Mouse (Mus musculus): ENCODE measurements at regions not wholly inside any gene's neighbourhood (a gene's known extent, or its start where the extent isn't known, plus 50 kb on each side); places are given as distances from the start of the nearest gene placed in this dataset.
"Not testable (repeated sequence)": the region's sequence is repeated elsewhere in the genome, so short reads cannot be mapped to it uniquely, and the experiment has no call there.

DNA sequence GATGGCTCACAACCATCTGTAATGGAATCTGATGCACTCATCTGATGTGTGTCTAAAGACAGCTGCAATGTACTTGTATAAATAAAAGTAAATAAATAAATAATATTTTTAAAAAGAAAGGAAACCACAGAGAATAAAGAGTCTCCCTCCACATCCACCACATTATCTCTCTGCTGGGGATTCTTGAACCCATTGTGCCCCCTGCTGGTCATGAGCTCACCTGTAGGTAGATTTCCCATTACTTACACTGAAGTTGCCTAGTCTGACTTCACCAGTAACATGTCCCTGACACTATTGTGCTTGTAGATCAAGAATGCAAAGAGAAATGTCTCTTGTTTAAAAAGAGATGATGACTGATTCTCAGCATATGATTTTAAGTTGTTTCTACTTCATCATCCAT lies 726.9 kb upstream of the Zfp386 start:
- DNase-seq = not testable (repeated sequence)

DNA sequence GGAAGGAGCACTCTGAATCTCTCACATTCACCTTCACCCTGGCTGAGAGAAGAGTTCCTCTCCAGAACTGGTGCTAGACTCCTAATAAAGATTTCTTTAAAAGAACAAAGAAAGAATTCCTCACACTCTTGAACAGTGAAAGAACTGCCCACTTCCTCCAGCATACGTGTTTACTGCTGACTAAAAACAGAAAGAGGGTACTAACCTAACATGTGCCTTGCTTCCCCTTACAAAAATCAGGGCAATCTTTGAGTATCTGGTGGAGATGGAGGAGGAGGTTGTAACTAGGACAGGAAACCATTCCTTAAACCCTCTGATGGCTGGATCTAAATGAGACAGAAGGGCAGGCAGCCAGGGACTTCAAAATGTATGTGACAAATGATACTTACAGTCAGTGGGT lies 719.1 kb upstream of the Zfp386 start:
- no peak for DNase-seq

DNA sequence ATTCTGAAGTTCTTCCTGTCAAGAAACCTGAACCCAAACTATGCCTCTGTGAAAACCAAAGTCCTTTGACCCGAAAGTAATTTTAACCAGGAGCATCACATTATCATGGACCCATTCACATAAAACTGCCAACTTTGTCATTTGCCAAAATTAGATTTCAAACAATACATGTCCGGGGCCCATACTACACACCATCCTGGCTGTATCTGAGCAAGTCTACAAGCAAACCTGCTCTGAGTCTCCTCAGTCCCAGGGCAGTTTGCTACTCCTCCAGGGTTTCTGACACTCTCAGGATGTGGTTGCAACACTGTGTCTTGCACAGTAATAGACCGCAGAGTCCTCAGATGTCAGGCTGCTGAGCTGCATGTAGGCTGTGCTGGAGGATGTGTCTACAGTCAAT lies 712.8 kb upstream of the Zfp386 start:
- DNase-seq = not testable (repeated sequence)

DNA sequence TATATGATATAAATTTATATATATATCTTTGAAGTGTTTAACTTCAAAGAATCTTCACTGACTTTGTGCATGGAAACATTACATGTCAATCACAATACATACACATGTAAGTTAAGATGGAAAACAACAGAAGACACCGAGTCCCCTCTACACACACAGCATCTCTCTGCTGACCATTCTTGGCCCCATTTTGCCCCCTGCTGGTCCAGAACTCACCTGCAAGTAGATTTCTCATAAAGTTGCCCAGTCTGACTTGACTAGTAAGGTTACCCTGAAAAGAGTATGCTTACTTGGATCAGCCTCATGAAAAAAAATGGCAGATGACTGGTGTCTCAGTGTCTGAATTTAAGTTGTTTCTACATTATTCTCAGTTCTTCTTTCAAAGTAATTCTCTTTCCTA lies 710.9 kb upstream of the Zfp386 start:
- DNase-seq = no peak

DNA sequence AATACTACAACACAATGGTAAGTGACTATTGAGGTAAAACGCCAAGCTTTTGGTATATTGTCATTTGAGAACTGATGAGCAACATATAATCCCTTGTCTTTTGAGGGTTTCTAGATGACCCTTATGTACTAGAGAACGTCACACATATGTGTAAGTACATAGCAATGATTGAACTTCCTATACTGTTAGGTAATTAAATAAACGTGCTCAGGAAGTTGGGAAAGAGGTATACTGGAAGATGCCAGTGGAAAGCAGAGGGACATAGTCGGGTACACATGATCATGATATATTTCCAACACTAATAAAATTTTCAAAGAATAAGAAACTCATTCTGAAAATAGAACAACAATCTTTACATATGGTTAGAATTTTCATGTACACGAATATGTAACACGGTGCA lies 701.4 kb upstream of the Zfp386 start:
- not testable (repeated sequence) for DNase-seq

DNA sequence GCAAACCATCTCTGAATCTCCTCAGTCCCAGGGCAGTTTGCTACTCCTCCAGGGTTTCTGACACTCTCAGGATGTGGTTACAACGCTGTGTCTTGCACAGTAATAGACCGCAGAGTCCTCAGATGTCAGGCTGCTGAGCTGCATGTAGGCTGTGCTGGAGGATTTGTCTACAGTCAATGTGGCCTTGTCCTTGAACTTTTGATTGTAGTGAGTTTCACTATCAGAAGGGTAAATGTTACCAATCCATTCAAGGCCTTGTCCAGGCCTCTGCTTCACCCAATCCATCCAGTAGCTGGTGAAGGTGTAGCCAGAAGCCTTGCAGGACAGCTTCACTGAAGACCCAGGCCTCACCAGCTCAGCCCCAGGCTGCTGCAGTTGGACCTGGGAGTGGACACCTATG lies 688.5 kb upstream of the Zfp386 start:
- not testable (repeated sequence) for DNase-seq

DNA sequence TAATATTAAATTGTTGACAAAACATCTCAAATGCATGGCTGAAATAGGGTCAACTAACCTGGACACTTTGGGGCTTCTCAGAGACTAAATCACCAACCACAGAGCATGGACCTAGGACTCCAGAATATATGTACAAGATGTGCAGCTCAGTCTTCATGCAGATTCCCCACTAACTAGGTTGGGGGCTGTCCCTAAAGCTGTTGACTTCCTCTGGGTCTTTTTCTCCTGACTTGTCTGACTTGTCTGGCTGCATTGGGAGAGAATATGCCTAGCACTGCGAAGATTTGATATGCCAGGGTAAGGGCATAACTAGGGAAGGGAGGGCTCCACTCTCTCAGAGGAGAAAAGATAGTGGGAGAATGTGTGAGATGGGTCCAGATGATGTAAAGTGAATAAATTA lies 681.9 kb upstream of the Zfp386 start:
- not testable (repeated sequence) for DNase-seq

DNA sequence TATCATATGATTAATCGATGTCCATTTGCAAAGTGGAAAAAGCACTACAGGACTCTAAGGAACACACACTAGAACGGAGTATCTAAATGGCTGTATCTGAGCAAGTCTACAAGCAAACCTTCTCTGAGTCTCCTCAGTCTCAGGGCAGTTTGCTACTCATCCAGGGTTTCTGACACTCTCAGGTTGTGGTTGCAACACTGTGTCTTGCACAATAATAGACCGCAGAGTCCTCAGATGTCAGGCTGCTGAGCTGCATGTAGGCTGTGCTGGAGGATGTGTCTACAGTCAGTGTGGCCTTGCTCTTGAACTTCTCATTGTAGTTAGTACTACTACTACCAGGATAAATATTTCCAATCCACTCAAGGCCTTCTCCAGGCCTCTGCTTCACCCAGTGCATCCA lies 675.7 kb upstream of the Zfp386 start:
- DNase-seq = not testable (repeated sequence)

DNA sequence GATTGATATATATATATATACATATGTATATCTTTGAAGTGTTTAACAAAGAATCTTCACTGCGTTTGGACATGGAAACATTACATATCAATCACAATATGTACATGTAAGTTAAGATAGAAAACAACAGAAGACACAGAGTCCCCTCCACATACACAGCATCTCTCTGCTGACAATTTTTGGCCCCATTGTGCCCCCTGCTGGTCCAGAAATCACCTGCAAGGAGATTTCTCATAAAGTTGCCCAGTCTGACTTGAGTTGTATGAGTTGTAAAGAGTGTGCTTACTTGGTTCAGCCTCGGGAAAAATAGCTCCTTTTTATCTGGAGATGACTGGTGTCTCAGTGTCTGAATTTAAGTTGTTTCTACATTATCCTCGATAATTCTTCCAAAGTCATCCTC lies 674.5 kb upstream of the Zfp386 start:
- DNase-seq = not testable (repeated sequence)

DNA sequence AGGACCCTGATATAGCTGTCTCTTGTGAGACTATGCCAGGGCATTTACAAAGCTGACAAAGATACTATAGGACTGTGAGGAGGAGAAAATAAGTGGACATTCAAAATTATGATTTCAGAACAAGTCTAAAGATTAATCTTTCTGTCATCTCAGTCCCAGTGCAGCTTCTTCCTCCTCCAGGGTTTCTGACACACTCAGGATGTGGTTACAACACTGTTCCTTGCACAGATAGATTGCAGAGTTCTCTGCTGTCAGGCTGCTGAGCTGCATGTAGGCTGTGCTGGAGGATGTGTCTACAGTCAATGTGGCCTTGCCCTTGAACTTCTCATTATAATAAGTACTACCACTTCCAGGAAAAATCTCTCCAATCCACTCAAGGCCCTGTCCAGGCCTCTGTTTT lies 661.0 kb upstream of the Zfp386 start:
- DNase-seq = not testable (repeated sequence)

DNA sequence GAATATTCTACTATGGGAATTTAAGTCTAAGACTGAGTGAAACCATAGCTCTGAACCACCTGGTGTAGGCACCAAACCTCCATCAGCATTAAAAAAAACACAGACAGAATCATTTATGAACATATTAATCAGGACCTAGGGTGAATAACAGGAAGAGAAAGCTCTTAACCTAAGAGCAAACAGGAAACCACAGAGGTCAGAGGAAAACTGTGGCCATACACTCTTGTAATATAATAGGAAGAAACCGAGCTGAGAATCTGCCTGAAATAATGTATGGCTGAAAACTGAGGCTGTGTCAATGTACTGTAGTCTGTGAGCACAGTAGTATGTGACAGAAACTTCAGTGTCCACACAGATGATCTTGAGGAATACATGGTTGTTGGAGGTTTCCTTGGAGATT lies 643.4 kb upstream of the Zfp386 start:
- DNase-seq = no peak

DNA sequence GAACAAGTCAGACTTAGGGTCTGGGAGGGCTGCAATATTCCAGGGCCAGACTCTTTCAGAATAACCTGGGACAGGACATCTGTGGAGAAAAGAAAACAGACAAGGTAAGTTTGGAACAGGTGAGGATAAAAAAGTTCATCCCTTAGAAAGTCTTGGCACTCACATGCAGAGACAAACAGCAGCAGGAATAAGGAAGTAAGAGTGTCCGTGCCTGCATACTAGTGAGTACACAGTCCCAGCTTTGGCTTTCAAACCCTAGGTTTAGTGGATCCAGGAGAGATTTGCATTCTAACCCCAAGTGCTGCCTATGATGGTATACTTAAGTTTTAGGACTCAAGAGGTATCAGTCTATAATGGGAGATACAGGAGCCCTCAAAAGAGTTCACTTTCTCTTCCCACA lies 642.9 kb upstream of the Zfp386 start:
- DNase-seq = no peak

DNA sequence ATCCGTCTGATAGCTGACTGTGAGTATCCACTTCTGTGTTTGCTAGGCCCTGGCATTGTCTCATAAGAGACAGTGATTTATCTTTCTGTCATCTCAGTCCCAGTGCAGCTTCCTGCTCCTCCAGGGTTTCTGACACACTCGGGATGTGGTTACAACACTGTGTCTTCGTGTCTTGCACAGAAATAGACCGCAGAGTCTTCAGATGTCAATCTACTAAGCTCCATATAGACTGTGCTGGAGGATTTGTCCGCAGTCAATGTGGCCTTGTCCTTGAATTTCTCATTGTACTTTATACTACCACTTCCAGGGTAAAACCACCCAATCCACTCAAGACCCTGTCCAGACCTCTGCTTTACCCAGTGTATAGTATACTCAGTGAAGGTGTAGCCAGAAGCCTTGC lies 601.3 kb upstream of the Zfp386 start:
- not testable (repeated sequence) for DNase-seq

DNA sequence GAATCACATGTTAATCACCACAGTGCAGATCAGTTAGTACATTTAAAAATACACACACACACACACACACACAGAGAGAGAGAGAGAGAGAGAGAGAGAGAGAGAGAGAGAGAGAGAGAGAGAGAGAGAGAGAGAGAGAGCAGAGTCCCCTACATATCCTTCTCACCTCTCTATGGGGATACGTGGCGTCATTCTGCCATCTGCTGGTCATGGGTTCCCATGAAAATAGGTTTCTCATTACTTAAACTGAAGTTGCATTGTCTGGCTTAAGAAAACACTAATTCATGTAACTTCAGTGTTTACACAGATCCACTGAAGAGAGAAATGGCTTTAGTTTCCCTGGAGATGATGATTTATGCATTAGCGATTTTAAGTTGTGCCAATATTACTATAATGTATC lies 594.9 kb upstream of the Zfp386 start:
- not testable (repeated sequence) for DNase-seq

DNA sequence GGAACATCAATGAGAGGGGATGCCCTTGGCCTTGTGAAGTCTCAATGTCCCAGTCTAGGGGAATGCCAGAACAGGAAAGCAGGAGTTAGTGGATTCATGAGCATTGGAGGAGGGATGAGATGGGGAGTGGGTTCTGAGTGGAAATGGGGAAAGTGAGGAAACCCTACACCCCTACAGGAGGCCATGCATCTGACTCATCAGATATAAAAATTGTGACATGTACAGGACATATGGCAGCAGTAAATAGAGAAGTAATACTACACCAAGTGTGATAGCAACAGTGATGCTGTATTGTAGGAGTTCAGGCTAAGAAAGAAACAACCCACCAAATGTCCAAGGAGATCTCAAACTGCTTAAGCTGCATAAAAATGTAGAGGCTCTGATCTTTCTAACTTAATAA lies 582.7 kb upstream of the Zfp386 start:
- not testable (repeated sequence) for DNase-seq

DNA sequence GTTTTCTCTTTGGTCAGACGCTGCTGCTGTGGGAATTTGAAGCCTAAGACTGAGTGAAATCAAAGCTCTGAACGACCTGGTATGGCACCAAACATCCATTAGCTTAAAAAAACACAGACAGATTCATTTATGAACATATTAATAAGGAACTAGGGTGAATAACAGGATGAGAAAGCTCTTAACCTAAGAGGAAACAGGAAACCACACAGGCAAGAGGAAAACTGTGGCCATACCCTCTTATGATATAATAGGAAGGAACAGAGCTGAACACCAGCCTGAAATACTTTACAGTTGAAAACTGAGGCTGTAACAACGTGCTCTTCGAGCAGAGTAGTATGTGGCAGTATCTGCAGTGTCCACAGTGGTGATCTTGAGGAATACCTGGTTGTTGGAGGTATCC lies 579.5 kb upstream of the Zfp386 start:
- DNase-seq = not testable (repeated sequence)

DNA sequence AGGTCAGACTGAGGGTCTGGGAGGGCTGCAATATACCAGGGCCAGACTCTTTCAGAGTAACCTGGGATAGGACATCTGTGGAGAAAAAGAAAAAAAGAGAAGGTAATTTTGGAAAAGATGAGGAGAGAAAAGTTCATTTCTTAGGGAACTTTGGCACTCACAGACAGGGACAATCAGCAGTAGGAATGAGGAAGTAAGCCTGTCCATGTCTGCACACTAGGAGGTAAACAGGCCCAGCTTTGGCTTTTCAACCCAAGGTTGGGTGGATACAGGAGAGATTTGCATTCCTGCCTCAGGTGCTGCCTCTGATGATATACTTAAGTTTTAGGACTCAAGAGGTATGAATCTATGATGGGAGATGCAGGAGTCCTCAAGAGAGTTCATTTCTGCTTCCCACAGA lies 579.0 kb upstream of the Zfp386 start:
- DNase-seq = not testable (repeated sequence)

DNA sequence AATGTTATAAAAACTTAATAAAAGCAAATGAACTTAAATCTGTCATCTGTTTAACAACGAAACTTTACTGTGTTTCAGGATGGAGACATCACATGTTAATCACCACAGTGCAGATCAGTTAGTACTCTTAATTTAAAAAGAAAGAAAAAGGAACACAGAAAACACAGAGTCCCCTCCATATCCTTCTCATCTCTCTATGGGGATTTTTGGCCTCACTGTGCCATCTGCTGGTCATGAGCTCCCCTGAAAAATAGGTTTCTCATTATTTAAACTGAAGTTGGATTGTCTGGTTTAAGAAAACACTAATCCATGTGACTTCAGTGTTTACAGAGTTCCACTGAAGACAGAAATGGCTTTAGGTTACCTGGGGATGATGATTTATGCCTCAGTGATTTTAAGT lies 548.7 kb upstream of the Zfp386 start:
- DNase-seq = no peak

DNA sequence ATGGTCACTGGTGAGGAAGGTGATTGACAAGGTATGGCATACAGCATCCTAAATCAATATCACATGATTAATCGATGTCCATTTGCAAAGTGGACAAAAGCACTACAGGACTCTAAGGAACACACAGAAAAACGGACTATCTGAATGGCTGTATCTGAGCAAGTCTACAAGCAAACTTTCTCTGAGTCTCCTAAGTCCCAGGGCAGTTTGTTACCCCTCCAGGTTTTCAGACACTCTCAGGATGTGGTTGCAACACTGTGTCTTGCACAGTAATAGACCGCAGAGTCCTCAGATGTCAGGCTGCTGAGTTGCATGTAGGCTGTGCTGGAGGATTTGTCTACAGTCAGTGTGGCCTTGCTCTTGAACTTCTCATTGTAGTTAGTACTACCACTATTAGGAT lies 540.2 kb upstream of the Zfp386 start:
- DNase-seq = not testable (repeated sequence)

DNA sequence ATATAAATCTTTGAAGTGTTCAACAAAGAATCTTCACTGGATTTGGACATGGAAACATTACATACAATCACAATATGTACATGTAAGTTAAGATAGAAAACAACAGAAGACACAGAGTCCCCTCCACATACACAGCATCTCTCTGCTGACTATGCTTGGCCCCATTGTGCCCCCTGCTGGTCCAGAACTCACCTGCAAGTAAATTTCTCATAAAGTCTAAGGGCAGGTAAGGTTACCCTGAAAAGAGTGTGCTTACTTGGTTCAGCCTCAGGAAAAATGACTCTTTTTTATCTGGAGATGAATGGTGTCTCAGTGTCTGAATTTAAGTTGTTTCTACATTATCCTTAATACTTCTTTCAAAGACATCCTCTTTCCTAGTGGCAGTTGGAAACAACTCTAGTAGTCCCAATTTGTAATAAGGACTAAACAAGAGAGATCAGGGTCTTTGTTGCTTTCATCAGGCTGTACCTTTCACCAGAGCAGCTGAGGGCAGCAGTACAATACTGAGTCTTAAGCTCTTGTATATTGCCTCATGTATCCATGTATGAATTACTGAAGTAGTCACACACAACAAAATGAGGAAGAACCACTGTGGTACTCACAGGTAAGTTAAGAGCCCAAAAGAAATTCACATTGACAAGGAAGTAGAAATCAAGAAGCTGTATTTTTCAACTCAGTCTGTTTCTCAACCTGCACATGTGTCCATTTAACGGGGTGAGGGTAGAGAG lies 538.7 kb upstream of the Zfp386 start:
- not testable (repeated sequence) for DNase-seq

DNA sequence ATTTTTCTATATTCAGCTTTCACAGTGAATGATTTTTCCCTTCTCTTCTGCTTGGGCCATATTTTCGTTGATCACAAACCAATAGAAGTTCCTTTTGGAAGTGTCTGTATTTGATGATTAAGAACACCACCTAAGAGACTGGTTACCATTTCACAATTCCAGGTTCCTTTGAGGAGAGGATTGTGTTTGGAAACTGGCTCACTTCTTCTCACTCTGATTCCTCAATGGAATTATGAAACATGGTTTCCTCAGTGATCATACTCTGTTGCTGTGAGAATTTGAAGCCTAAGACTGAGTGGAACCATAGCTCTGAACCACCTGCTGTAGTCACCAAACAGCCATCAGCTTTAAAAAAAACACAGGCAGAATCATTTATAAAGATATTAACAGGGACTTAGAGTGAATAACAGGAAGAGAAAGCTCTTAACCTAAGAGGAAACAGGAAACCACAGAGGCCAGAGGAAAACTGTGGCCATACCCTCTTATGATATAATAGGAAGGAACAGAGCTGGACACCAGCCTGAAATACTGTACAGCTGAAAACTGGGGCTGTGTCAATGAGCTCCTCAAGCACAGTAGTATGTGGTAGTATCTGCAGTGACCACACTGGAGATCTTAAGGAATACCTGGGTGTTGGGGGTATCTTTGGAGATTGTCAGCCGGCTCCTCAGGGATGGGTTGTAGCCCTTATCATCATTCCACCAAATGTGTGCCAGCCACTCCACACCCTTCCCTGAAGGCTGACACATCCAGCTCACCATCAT lies 528.6 kb upstream of the Zfp386 start:
- not testable (repeated sequence) for DNase-seq

DNA sequence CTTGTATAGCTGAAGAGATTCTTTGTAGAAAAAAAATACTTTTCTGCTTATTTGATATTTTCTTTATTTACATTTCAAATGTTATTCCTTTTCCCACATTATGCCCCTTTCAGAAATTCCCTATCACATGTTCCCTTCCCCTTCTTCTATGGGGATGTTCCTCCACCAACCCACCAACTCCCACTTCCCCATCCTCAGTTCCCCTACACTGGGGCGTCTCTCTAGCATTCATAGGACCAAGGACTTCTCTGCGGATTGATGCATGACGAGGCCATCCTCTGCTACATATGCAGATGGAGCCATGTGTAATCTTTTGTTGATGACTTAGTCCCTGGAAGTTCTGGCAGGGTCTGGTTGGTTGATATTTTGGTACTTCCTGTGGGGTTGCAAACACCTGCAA lies 520.5 kb upstream of the Zfp386 start:
- DNase-seq = no peak

DNA sequence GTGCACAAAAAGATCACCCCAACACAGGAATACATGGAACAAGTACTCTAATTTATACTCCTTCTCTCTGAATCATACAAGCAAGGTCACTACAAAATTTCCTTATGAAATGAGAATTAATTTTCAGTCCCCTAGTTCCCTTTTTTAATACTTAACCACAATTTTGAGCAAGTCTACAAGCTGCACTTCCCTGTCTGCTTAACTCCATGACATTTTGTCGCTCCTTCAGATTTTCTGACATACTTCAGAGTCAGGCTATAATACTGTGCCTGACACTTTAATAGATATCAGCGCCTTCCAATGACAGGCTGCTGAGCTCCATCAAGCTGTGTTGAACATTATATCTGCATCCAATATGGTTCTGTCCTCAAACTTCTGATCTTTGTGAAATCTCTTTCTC lies 505.0 kb upstream of the Zfp386 start:
- DNase-seq = no peak

DNA sequence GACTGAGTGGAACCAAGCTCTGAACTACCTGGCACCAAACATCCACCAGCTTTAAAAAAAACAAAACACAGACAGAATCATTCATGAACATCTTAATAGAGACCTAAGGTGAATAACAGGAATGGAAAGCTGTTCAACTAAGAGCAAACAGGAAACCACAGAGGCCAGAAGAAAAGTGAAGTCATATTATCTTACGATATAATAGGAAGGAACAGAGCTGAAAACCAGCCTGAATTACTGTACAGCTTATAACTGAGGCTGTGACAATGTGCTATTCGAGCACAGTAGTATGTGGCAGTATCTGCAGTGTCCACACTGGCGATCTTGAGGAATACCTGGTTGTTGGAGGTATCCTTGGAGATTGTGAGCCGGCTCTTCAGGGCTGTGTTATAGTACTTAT lies 480.6 kb upstream of the Zfp386 start:
- DNase-seq = not testable (repeated sequence)

DNA sequence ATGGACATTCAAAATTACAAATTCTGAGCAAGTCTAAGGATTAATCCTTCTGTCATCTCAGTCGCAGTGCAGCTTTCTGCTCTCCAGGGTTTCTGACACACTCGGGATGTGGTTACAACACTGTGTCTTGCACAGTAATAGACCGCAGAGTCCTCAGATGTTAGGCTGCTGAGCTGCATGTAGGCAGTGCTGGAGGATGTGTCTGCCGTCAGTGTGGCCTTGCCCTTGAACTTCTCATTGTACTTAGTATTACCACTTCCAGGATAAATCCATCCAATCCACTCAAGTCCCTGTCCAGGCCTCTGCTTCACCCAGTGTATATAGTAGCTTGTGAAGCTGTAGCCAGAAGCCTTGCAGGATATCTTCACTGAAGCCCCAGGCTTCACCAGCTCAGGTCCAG lies 454.5 kb upstream of the Zfp386 start:
- DNase-seq = not testable (repeated sequence)

All from kidney, adult 11 months (tissue).